Mouse (Mus musculus): Measurements from ENCODE around the gene Olfr160.

- TF ChIP-seq POLR2A (IDR thresholded peaks at IDR 0.05; ENCODE audit: borderline replicate concordance, extremely low read depth, insufficient read depth, insufficient read length, poor library complexity, severe bottlenecking) (no peak), CTCF (IDR thresholded peaks at IDR 0.05; ENCODE audit: borderline replicate concordance, extremely low read depth, insufficient read depth, insufficient read length) (no peak)
These were observed 18.3 kb upstream of the Olfr160 start for GRCm38 (mm10) chr9:37734310-37734709.

All from brain, embryonic 14.5 days (tissue).